Mouse (Mus musculus): ENCODE measurements around the gene Abcg4.

GRCm38 (mm10) chr9:44330736-44331135 is 42.3 kb upstream of the Abcg4 start:
- TF ChIP-seq EP300 (IDR thresholded peaks at IDR 0.05; ENCODE audit: low read depth in 1 of 2, low read length in 2 of 2) (no peak), ZNF384 (IDR thresholded peaks at IDR 0.05; ENCODE audit: low read depth, low read length) (no peak), CHD1 (IDR thresholded peaks at IDR 0.05; ENCODE audit: low read depth, low read length) (no peak), CTCF (IDR thresholded peaks at IDR 0.05 in 2 of 3, conservative IDR thresholded peaks at IDR 0.05 in 1 of 3; ENCODE audit: control insufficient read depth in 1 of 3, insufficient read depth in 1 of 3, low read depth in 2 of 3, low read length in 3 of 3, poor library complexity in 1 of 3, severe bottlenecking in 1 of 3) (no peak), TCF12 (IDR thresholded peaks at IDR 0.05; ENCODE audit: low read depth, low read length) (no peak), POLR2A (IDR thresholded peaks at IDR 0.05; ENCODE audit: control insufficient read depth in 1 of 2, insufficient read depth in 1 of 2, low read depth in 1 of 2, low read length in 2 of 2, poor library complexity in 1 of 2) (no peak), TAL1 (IDR thresholded peaks at IDR 0.05; ENCODE audit: low read length) (no peak), TBP (IDR thresholded peaks at IDR 0.05; ENCODE audit: low read depth, low read length) (no peak), SMC3 (IDR thresholded peaks at IDR 0.05; ENCODE audit: low read depth, low read length) (no peak), MAFK (IDR thresholded peaks at IDR 0.05; ENCODE audit: borderline replicate concordance, low read depth, low read length) (no peak), NELFE (IDR thresholded peaks at IDR 0.05; ENCODE audit: low read depth, low read length) (no peak), BHLHE40 (IDR thresholded peaks at IDR 0.05; ENCODE audit: borderline replicate concordance, low read depth, low read length) (no peak)

Data from MEL (cell line).